Mouse (Mus musculus) left cerebral cortex, adult 18-20 months (tissue): ENCODE measurements around the gene Txn2. TPM values are rescaled to one million over a fixed set of nuclear protein-coding genes. Genes with fewer than 3 reads are reported as not detected.

Experiments
- DNase-seq, 2 experiments: peaks; one replicate each; pipeline ENCODE4 v3.0.0; 2021 to 2022; ENCODE audit warnings: low spot score in 2 of 2, mixed read lengths in 1 of 2
- total RNA-seq, 2 experiments: library from RNA; stranded (reverse); gene quantifications; 2 replicates each; pipeline ENCODE4 v1.2.3; 2021

Txn2 gene
- total RNA-seq, 2 experiments from 2014 or later, result 145 TPM

- DNase-seq, result no peak
These were observed 20.9 kb downstream of the Txn2 start for GRCm38 (mm10) chr15:77907646-77908518.

GRCm38 (mm10) chr15:77906545-77906944 lies 22.3 kb downstream of the Txn2 start:
- no peak for DNase-seq

DNA sequence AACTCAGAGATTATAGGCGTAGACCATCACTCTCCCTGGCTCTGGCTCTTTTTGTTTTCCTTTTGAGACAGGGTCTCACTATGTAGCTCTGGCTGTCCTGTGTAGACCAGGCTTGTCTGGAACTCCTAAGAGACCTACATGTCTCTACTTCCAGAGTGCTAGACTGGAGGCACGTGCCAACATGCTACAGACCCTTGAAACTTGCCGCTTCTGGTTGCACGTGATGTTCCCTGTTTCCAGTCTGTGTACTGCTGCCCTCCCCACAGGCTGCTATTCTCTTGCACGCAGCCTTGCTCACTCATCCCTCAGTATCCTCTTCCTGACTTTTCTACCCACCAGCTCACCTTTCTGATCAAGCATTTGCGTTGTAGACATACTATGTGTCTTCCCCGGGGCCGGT lies 22.7 kb downstream of the Txn2 start:
- no peak for DNase-seq

DNA sequence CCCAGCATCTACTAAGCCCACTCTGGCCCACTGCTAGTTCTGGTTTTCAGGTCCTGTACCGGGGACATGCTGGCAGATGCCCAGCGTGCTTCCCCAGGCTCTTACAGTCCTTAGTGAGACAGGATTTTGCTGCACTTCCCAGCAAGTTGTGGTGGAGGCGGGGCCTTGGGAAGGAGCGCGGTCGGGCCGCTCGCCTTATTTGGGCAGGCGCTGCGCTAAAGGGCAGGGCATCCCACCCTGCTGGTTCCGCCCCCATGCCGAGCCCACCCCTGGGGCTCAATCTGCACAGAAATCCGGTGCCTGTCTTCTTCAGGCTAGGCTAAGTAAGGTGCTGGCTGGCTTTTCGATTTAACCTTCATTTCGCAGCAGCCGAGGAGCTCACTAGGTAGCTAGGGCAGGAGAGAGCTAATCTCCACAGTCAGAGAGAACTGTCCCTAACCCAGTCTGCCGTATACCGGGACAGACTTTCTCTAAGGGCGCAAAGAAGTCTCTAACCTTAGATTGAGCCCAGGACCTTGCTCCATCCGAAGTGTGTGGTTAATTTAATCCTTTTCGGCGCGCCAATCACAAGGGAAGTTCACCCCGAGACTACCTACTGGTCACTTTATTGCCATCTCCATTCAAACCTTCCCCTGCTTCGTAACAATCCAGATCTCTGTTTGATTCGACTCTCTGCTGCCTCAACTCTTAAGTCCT lies 23.4 kb downstream of the Txn2 start:
- DNase-seq, result no peak

DNA sequence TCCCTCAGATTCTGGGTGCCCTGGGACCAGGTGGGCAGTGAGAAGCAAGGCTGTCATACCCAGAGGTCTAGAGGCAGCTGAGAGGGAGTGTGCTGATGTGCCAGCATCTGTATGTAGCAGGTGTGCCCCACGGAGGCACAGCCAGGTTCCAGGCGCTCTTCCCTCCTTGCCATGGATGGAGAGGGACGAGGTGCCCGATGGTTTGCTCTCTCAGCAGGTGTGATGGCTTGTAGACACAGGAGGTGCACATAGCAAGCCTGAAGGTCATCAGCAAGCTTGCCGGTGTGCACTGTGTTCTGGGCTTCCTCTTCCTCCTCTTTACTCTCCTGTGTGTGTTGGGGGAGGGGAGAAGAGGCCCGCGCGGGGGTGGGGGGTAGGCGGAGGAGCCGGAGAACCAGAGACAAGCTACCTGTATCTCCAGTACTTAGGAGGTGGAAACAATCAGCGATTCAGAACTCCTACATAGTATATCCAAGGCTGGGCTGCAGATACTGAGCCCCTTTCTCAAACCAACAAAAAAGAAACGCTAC lies 24.4 kb downstream of the Txn2 start:
- no peak for DNase-seq

- DNase-seq, result no peak
These were observed 25.6 kb downstream of the Txn2 start for GRCm38 (mm10) chr15:77903176-77903575.

- DNase-seq, result no peak
These were observed 33.9 kb downstream of the Txn2 start for GRCm38 (mm10) chr15:77894926-77895325.

- no peak for DNase-seq
These were observed 35.5 kb downstream of the Txn2 start for GRCm38 (mm10) chr15:77893292-77893691.

- DNase-seq, result no peak
These were observed 36.4 kb downstream of the Txn2 start for GRCm38 (mm10) chr15:77892420-77892819.

GRCm38 (mm10) chr15:77891766-77892165 lies 37.0 kb downstream of the Txn2 start:
- DNase-seq, result no peak

DNA sequence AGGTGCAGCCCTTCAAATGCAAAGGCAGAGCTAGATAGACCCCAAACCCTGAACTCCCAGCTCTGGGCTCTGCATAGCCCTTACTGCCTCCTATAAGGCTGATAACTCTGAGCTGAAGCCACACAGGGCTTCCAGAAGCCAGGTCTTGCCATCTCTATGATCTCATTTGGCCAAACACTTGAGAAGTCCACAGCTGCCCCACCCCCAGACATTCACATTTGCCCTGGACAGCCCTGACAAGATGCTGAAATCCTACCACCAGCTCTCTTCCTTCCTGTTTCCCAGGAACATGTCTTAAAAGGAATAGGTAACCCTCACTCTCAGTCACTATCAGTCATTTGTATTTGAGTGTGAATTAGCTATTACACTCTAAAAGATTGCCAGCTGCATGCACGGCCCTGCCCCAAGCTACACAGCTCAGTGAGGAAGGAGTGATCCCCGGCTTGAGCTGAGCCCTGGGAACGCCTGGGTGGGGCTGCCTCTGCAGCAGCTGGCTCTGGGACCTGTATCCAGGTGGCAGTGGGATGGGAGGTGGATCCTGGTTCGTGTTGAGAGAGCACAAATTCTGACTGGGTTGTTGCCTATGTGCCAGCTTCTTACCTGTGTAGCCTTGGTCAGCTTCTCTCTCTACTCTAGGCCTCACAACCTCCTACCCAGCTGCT lies 38.9 kb downstream of the Txn2 start:
- DNase-seq, result no peak

DNA sequence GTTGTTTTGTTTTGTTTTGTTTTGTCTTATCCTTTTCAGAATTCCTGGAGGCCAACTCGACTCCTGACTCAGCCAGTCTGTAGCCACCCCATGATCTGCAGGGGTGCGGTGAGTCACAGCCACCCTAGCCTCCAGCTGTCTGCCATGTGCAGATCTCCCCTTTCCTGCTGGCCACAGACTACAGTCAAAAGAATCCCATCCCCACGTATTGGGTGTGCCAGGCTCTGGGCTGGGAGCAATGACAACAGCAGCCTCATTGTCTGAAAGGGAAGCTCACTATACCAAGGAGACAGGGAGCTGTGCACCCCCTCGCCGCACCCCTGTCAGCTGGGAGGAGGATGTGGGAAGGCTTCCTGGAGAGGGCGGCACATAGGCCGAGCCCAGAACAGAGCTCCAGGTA lies 40.5 kb downstream of the Txn2 start:
- peak in 1 of 2 experiments; percentile 10 for DNase-seq

- peak; percentile 23 to 25 for DNase-seq
These were observed 41.7 kb downstream of the Txn2 start for GRCm38 (mm10) chr15:77887093-77887488.

GRCm38 (mm10) chr15:77886369-77887092 lies 42.3 kb downstream of the Txn2 start:
- no peak for DNase-seq

- DNase-seq, result no peak
These were observed 42.9 kb downstream of the Txn2 start for GRCm38 (mm10) chr15:77885945-77886344.

DNA sequence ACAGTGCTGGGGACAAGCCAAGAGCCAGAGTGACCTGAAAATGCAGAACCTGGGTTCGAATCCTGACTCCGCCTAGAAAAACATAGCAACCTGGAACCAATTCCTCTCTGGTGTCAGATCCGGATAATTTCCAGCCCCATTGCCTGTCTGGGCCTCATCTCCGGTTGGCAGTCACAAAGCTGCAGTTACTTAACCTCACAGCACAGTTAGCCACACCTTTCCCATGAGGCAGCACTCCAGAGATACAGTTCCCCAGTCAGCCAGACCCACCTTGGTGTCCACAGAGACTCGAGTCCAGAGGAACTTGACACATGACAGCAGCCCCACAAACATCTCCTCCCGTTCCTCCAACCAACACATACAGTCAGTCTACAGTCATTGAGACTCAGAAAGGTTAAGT lies 43.6 kb downstream of the Txn2 start:
- no peak for DNase-seq

DNA sequence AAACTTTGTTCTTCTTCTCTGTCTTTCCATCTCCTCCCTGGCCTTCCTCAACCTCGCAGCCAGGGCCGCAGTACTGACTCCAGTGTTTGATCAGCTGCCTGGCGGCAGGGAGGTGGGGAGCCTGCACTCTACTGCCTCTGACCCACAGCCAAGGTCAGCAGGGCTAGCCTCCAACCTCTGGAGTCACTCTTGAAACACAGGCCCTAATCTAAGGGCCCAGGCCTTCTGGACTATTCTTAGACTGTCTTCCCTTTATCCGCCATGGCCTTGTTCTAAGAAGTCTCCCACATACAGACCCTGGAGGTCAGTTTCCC lies 45.2 kb downstream of the Txn2 start:
- no peak for DNase-seq

- no peak for DNase-seq
These were observed 45.8 kb downstream of the Txn2 start for GRCm38 (mm10) chr15:77882797-77883696.

GRCm38 (mm10) chr15:77882297-77882696 lies 46.5 kb downstream of the Txn2 start:
- no peak for DNase-seq

GRCm38 (mm10) chr15:77881698-77882097 lies 47.1 kb downstream of the Txn2 start:
- no peak for DNase-seq
